Mouse (Mus musculus) NIH3T3 (cell line): ENCODE data around the gene Gm21721.
"Not testable (repeated sequence)": the region's sequence is repeated elsewhere in the genome, so short reads cannot be mapped to it uniquely, and the experiment has no call there.

ENCODE experiments used
- DNase-seq: peaks from one replicate; pipeline ENCODE4 v3.0.0-alpha.2; 2012; ENCODE audit warnings: low read depth

The Gm21721 gene

GRCm38 (mm10) chrY:9202090-9202489 is at the start of gene Gm21721:
Gene Gm21721 (minus strand): TSS chrY:9202190.
- not testable (repeated sequence) for DNase-seq
